Mouse (Mus musculus) lung, postnatal 36 days (tissue): ENCODE results near the gene Nfe2l1.
A peak's percentile ranks its signal among the peaks of the same experiment; 100 is the strongest.

Experiments
- DNase-seq: peaks from one replicate; pipeline ENCODE4 v3.0.0; 2022; ENCODE audit warnings: mixed read lengths

The Nfe2l1 gene

GRCm38 (mm10) chr11:96776968-96777962 lies 52.5 kb downstream of the Nfe2l1 start, which contains the start of gene Snx11:
Gene Snx11 (minus strand): TSS chr11:96777559.
- DNase-seq, result peak; percentile 100

GRCm38 (mm10) chr11:96776068-96776467 lies 53.7 kb downstream of the Nfe2l1 start:
- peak; percentile 40 for DNase-seq

- DNase-seq, result no peak
Measured at GRCm38 (mm10) chr11:96775665-96776064, 54.1 kb downstream of the Nfe2l1 start.

- no peak for DNase-seq
Measured at GRCm38 (mm10) chr11:96775063-96775462, 54.7 kb downstream of the Nfe2l1 start.

- peak; percentile 42 for DNase-seq
Measured at GRCm38 (mm10) chr11:96774536-96774935, 55.2 kb downstream of the Nfe2l1 start.

GRCm38 (mm10) chr11:96772413-96772812 lies 57.4 kb downstream of the Nfe2l1 start:
- no peak for DNase-seq

GRCm38 (mm10) chr11:96771274-96771975 lies 58.3 kb downstream of the Nfe2l1 start:
- DNase-seq, result no peak

- peak; percentile 71 for DNase-seq
Measured at GRCm38 (mm10) chr11:96768240-96768639, 61.5 kb downstream of the Nfe2l1 start.
